Mouse (Mus musculus) brain, embryonic 14.5 days (tissue): ENCODE results near the gene Rragd. TPM values are rescaled to one million over a fixed set of nuclear protein-coding genes. Genes with fewer than 3 reads are reported as not detected.

Experiments used
- DNase-seq: peaks from one replicate; pipeline ENCODE4 v3.0.0-alpha.2; 2011; ENCODE audit warnings: low read depth
- CTCF ChIP-seq: fragments of 200-500 bp; IDR thresholded peaks from 2 replicates; pipeline ENCODE4 v1.5.1; 2012; ENCODE audit warnings: inconsistent platforms, mild to moderate bottlenecking, moderate library complexity, borderline replicate concordance; ENCODE audit not compliant: insufficient read depth, insufficient read length; ENCODE audit errors: extremely low read depth
- POLR2A ChIP-seq: fragments of 200-500 bp; IDR thresholded peaks from 2 replicates; pipeline ENCODE4 v1.6.1; 2012; ENCODE audit warnings: mild to moderate bottlenecking, inconsistent platforms, borderline replicate concordance; ENCODE audit not compliant: poor library complexity, insufficient read depth, insufficient read length, severe bottlenecking; ENCODE audit errors: extremely low read depth
- polyA plus RNA-seq: library from polyadenylated mRNA; depleted of rRNA; stranded (reverse); fragments of >200 nt; gene quantifications from 2 replicates; pipeline ENCODE4 v1.2.3, GENCODE M21; 2012

The Rragd gene
- polyA plus RNA-seq, 1 experiment: 27.0 TPM

- TF ChIP-seq POLR2A: no peak
- TF ChIP-seq CTCF: no peak
- DNase-seq: no peak
Observed at GRCm38 (mm10) chr4:32977331-32977730, 5.5 kb upstream of the Rragd start.

- DNase-seq: no peak
- TF ChIP-seq POLR2A (no peak), CTCF (no peak)
Observed at GRCm38 (mm10) chr4:32980061-32980460, 2.8 kb upstream of the Rragd start.

- no peak for TF ChIP-seq CTCF
- TF ChIP-seq POLR2A: no peak
Observed at GRCm38 (mm10) chr4:32981617-32982016, 1.2 kb upstream of the Rragd start.

GRCm38 (mm10) chr4:32982041-32982715 lies 659 bp upstream of the Rragd start:
- TF ChIP-seq CTCF: no peak
- TF ChIP-seq POLR2A: no peak

More at GRCm38 (mm10) chr4:32981617-32982016, 1.2 kb upstream of the Rragd start:
- DNase-seq: no peak

GRCm38 (mm10) chr4:32983176-32984155 lies 629 bp downstream of the Rragd start:
- TF ChIP-seq POLR2A: no peak
- TF ChIP-seq CTCF: no peak
- peak; percentile 80 for DNase-seq

More at GRCm38 (mm10) chr4:32982041-32982715, 659 bp upstream of the Rragd start:
- peak; percentile 18 for DNase-seq

GRCm38 (mm10) chr4:32984242-32984641 lies 1.4 kb downstream of the Rragd start:
- TF ChIP-seq POLR2A: no peak
- no peak for TF ChIP-seq CTCF
- DNase-seq: peak; percentile 84

GRCm38 (mm10) chr4:32984801-32985675 lies 2.2 kb downstream of the Rragd start:
- TF ChIP-seq POLR2A (no peak), CTCF (peak; percentile 48; the same call in 1 of the 2 replicates)
- DNase-seq: peak; percentile 78

GRCm38 (mm10) chr4:32985684-32986083 lies 2.8 kb downstream of the Rragd start:
- peak; percentile 55 for DNase-seq
- no peak for TF ChIP-seq CTCF
- no peak for TF ChIP-seq POLR2A

- no peak for TF ChIP-seq CTCF
- no peak for TF ChIP-seq POLR2A
- no peak for DNase-seq
Observed at GRCm38 (mm10) chr4:32987006-32987405, 4.2 kb downstream of the Rragd start.

GRCm38 (mm10) chr4:32989346-32989745 lies 6.5 kb downstream of the Rragd start:
- TF ChIP-seq CTCF (no peak), POLR2A (no peak)
- DNase-seq: no peak
